Mouse (Mus musculus): ENCODE data around the gene Ctla4. TPM values are rescaled to one million over a fixed set of nuclear protein-coding genes. Genes with fewer than 3 reads are reported as not detected.

The Ctla4 gene
- polyA plus RNA-seq, 1 experiment from 2014 or later, result not detected

GRCm38 (mm10) chr1:60868333-60869277 lies 18.2 kb upstream of the Ctla4 start:
- H3K4me2 ChIP-seq (replicated peaks), result no peak overlapping the region
- no peak overlapping the region for H3K4me3 ChIP-seq (replicated peaks)
- no peaks in the 10 kb centered on the region for H3K27me3 ChIP-seq (replicated peaks)
- H3K36me3 ChIP-seq, result no peaks in the 10 kb centered on the region
- H3K9me3 ChIP-seq, result no peaks in the 10 kb centered on the region
- H3K27ac ChIP-seq, result no peak overlapping the region
- WGBS, result 75% methylated on average over 17 of the region's 17 CpGs
- no peak for ATAC-seq
- H3K4me1 ChIP-seq (replicated peaks), result 0 out of 2 replicates have a peak, but pooled peaks cover 2% of the 10 kb centered on the region
- no peak overlapping the region for H3K9ac ChIP-seq

GRCm38 (mm10) chr1:60875267-60875666 lies 11.5 kb upstream of the Ctla4 start:
- ATAC-seq, result no peak
- Histone ChIP-seq H3K4me2 (replicated peaks) (no peak overlapping the region), H3K27ac (no peak overlapping the region), H3K36me3 (no peaks in the 10 kb centered on the region), H3K4me1 (replicated peaks) (no peaks in the 10 kb centered on the region), H3K4me3 (replicated peaks) (no peak overlapping the region), H3K9ac (no peak overlapping the region), H3K27me3 (replicated peaks) (no peaks in the 10 kb centered on the region), H3K9me3 (no peaks in the 10 kb centered on the region)
- 59% methylated on average over 3 of the region's 3 CpGs for WGBS

- no peak overlapping the region for H3K4me2 ChIP-seq (replicated peaks)
- WGBS, result 70% methylated on average over 10 of the region's 10 CpGs
- no peak overlapping the region for H3K4me3 ChIP-seq (replicated peaks)
- H3K9ac ChIP-seq, result no peak overlapping the region
- no peaks in the 10 kb centered on the region for H3K9me3 ChIP-seq
- ATAC-seq, result no peak
- H3K27me3 ChIP-seq (replicated peaks), result no peaks in the 10 kb centered on the region
- no peaks in the 10 kb centered on the region for H3K4me1 ChIP-seq (replicated peaks)
- H3K27ac ChIP-seq, result no peak overlapping the region
- H3K36me3 ChIP-seq, result no peaks in the 10 kb centered on the region
These were observed 6.5 kb upstream of the Ctla4 start for GRCm38 (mm10) chr1:60880116-60880867.

- 57% methylated on average over 2 of the region's 2 CpGs for WGBS
- ATAC-seq, result no peak
- Histone ChIP-seq H3K9ac (no peak overlapping the region), H3K36me3 (no peaks in the 10 kb centered on the region), H3K4me1 (replicated peaks) (no peaks in the 10 kb centered on the region), H3K27me3 (replicated peaks) (no peaks in the 10 kb centered on the region), H3K27ac (no peak overlapping the region), H3K4me3 (replicated peaks) (no peak overlapping the region), H3K4me2 (replicated peaks) (no peak overlapping the region), H3K9me3 (no peaks in the 10 kb centered on the region)
These were observed 4.0 kb upstream of the Ctla4 start for GRCm38 (mm10) chr1:60882792-60883191.

- Histone ChIP-seq H3K4me3 (replicated peaks) (no peak overlapping the region), H3K36me3 (no peaks in the 10 kb centered on the region), H3K4me1 (replicated peaks) (no peaks in the 10 kb centered on the region), H3K9me3 (no peaks in the 10 kb centered on the region), H3K27me3 (replicated peaks) (no peaks in the 10 kb centered on the region), H3K4me2 (replicated peaks) (no peak overlapping the region), H3K27ac (no peak overlapping the region), H3K9ac (no peak overlapping the region)
- ATAC-seq, result no peak
- 67% methylated on average over 2 of the region's 2 CpGs for WGBS
These were observed 3.5 kb upstream of the Ctla4 start for GRCm38 (mm10) chr1:60883279-60883678.

GRCm38 (mm10) chr1:60884611-60885010 lies 2.2 kb upstream of the Ctla4 start:
- no peak for ATAC-seq
- no peak overlapping the region for H3K27ac ChIP-seq
- no peaks in the 10 kb centered on the region for H3K9me3 ChIP-seq
- no peaks in the 10 kb centered on the region for H3K36me3 ChIP-seq
- H3K27me3 ChIP-seq (replicated peaks), result no peaks in the 10 kb centered on the region
- 76% methylated on average over 1 of the region's 1 CpGs for WGBS
- no peak overlapping the region for H3K4me2 ChIP-seq (replicated peaks)
- H3K9ac ChIP-seq, result no peak overlapping the region
- no peak overlapping the region for H3K4me3 ChIP-seq (replicated peaks)
- H3K4me1 ChIP-seq (replicated peaks), result no peaks in the 10 kb centered on the region

GRCm38 (mm10) chr1:60898127-60898932 lies 11.5 kb downstream of the Ctla4 start:
- ATAC-seq, result no peak

GRCm38 (mm10) chr1:60898933-60899210 lies 12.1 kb downstream of the Ctla4 start:
- no peak overlapping the region for H3K4me3 ChIP-seq (replicated peaks)
- WGBS, result 94% methylated on average over 2 of the region's 2 CpGs
- H3K27ac ChIP-seq, result no peak overlapping the region
- H3K4me1 ChIP-seq (replicated peaks), result no peaks in the 10 kb centered on the region
- H3K36me3 ChIP-seq, result no peaks in the 10 kb centered on the region
- H3K4me2 ChIP-seq (replicated peaks), result no peak overlapping the region
- ATAC-seq, result no peak
- H3K9me3 ChIP-seq, result no peaks in the 10 kb centered on the region
- H3K9ac ChIP-seq, result no peak overlapping the region
- H3K27me3 ChIP-seq (replicated peaks), result no peaks in the 10 kb centered on the region

More at GRCm38 (mm10) chr1:60898127-60898932, 11.5 kb downstream of the Ctla4 start:
- Histone ChIP-seq H3K27me3 (replicated peaks) (no peaks in the 10 kb centered on the region), H3K27ac (no peak overlapping the region), H3K4me3 (replicated peaks) (no peak overlapping the region), H3K4me2 (replicated peaks) (no peak overlapping the region), H3K4me1 (replicated peaks) (no peaks in the 10 kb centered on the region), H3K9me3 (no peaks in the 10 kb centered on the region), H3K36me3 (no peaks in the 10 kb centered on the region), H3K9ac (no peak overlapping the region)
- WGBS, result 84% methylated on average over 5 of the region's 5 CpGs

- Histone ChIP-seq H3K9ac (no peak overlapping the region), H3K27ac (no peak overlapping the region), H3K4me1 (replicated peaks) (no peaks in the 10 kb centered on the region), H3K9me3 (no peaks in the 10 kb centered on the region), H3K4me3 (replicated peaks) (no peak overlapping the region), H3K36me3 (no peaks in the 10 kb centered on the region), H3K27me3 (replicated peaks) (no peaks in the 10 kb centered on the region), H3K4me2 (replicated peaks) (no peak overlapping the region)
- no peak for ATAC-seq
- 83% methylated on average over 3 of the region's 3 CpGs for WGBS
These were observed 12.4 kb downstream of the Ctla4 start for GRCm38 (mm10) chr1:60899244-60899643.

- ATAC-seq, result no peak
- Histone ChIP-seq H3K27me3 (replicated peaks) (no peaks in the 10 kb centered on the region), H3K4me3 (replicated peaks) (no peak overlapping the region), H3K9me3 (no peaks in the 10 kb centered on the region), H3K4me1 (replicated peaks) (no peaks in the 10 kb centered on the region), H3K27ac (no peak overlapping the region), H3K9ac (no peak overlapping the region), H3K4me2 (replicated peaks) (no peak overlapping the region), H3K36me3 (no peaks in the 10 kb centered on the region)
- 69% methylated on average over 6 of the region's 6 CpGs for WGBS
These were observed 15.7 kb downstream of the Ctla4 start for GRCm38 (mm10) chr1:60902547-60902946.

- Histone ChIP-seq H3K4me2 (replicated peaks) (no peak overlapping the region), H3K27me3 (replicated peaks) (no peaks in the 10 kb centered on the region), H3K4me3 (replicated peaks) (no peak overlapping the region), H3K9me3 (no peaks in the 10 kb centered on the region), H3K27ac (no peak overlapping the region), H3K4me1 (replicated peaks) (no peaks in the 10 kb centered on the region), H3K9ac (no peak overlapping the region), H3K36me3 (no peaks in the 10 kb centered on the region)
- WGBS, result 86% methylated on average over 7 of the region's 7 CpGs
- ATAC-seq, result no peak
These were observed 16.3 kb downstream of the Ctla4 start for GRCm38 (mm10) chr1:60903126-60903525.

- H3K36me3 ChIP-seq, result no peaks in the 10 kb centered on the region
- no peaks in the 10 kb centered on the region for H3K27me3 ChIP-seq (replicated peaks)
- H3K27ac ChIP-seq, result no peak overlapping the region
- no peaks in the 10 kb centered on the region for H3K9me3 ChIP-seq
- H3K9ac ChIP-seq, result no peak overlapping the region
- H3K4me1 ChIP-seq (replicated peaks), result no peaks in the 10 kb centered on the region
- no peak overlapping the region for H3K4me2 ChIP-seq (replicated peaks)
- 88% methylated on average over 2 of the region's 2 CpGs for WGBS
- H3K4me3 ChIP-seq (replicated peaks), result no peak overlapping the region
- no peak for ATAC-seq
These were observed 17.7 kb downstream of the Ctla4 start for GRCm38 (mm10) chr1:60904456-60904978.
